Mouse (Mus musculus) midbrain, embryonic 16.5 days (tissue): ENCODE measurements around the gene Igsf8. TPM values are rescaled to one million over a fixed set of nuclear protein-coding genes. Genes with fewer than 3 reads are reported as not detected.
A peak's percentile ranks its signal among the peaks of the same experiment; 100 is the strongest.
"Not testable (repeated sequence)": the region's sequence is repeated elsewhere in the genome, so short reads cannot be mapped to it uniquely, and the experiment has no call there.

ENCODE experiments used
- ATAC-seq: fragments of 200-750 bp; cut with Nextera tagmentation; 2 replicates; pipeline ENCODE4 v1.8.0; 2017; ENCODE audit warnings: moderate TSS enrichment
- H3K27ac ChIP-seq: fragments of 300-500 bp; sonication (generic); 2 replicates; pipeline ENCODE4 v1.5.1; 2014; ENCODE audit warnings: mild to moderate bottlenecking, low read length, mixed read lengths
- H3K27me3 ChIP-seq: fragments of 300-500 bp; sonication (generic); 2 replicates; pipeline ENCODE4 v1.6.1; 2014; ENCODE audit warnings: low read depth, low read length, mixed read lengths; ENCODE audit not compliant: control insufficient read depth, insufficient read depth
- H3K36me3 ChIP-seq: fragments of 300-500 bp; sonication (generic); 2 replicates; pipeline ENCODE4 v1.6.1; 2014; ENCODE audit warnings: mild to moderate bottlenecking, low read length, moderate library complexity, mixed read lengths; ENCODE audit not compliant: control insufficient read depth, insufficient read depth
- H3K4me1 ChIP-seq: fragments of 300-500 bp; sonication (generic); 2 replicates; pipeline ENCODE4 v1.6.1; 2014; ENCODE audit warnings: mild to moderate bottlenecking, low read length, mixed read lengths; ENCODE audit not compliant: control insufficient read depth, insufficient read depth
- H3K4me2 ChIP-seq: fragments of 300-500 bp; sonication (generic); 2 replicates; pipeline ENCODE4 v1.6.1; 2014; ENCODE audit warnings: mild to moderate bottlenecking, low read length, mixed read lengths
- H3K4me3 ChIP-seq: fragments of 300-500 bp; sonication (generic); 2 replicates; pipeline ENCODE4 v1.5.1; 2014; ENCODE audit warnings: low read depth, mild to moderate bottlenecking, low read length, moderate library complexity, mixed read lengths
- H3K9ac ChIP-seq: fragments of 300-500 bp; sonication (generic); 2 replicates; pipeline ENCODE4 v1.6.1; 2014; ENCODE audit warnings: low read depth, low read length, mixed read lengths
- H3K9me3 ChIP-seq: fragments of 300-500 bp; sonication (generic); replicated peaks from 2 replicates; pipeline ENCODE4 v1.6.1; 2014; ENCODE audit warnings: mild to moderate bottlenecking, low read length, mixed read lengths; ENCODE audit not compliant: control insufficient read depth, poor library complexity, severe bottlenecking
- WGBS: fragments of 180-500 bp; shearing (Covaris S2); extraction: QIAGEN DNeasy Blood & Tissue Kit; methylation state at CpG from one replicate; pipeline ENCODE4 v1.1.7; 2014; 5-methylcytosine and 5-hydroxymethylcytosine counted together
- polyA plus RNA-seq: library from polyadenylated mRNA; unstranded; fragments of >200 nt; fragmentation: Nextera tagmentation; extraction: Ambion mirVana; gene quantifications from 2 replicates; pipeline ENCODE4 v1.2.1, GENCODE M21; 2015

Gene Igsf8
- polyA plus RNA-seq, 1 experiment from 2014 or later: 63.9 TPM

DNA sequence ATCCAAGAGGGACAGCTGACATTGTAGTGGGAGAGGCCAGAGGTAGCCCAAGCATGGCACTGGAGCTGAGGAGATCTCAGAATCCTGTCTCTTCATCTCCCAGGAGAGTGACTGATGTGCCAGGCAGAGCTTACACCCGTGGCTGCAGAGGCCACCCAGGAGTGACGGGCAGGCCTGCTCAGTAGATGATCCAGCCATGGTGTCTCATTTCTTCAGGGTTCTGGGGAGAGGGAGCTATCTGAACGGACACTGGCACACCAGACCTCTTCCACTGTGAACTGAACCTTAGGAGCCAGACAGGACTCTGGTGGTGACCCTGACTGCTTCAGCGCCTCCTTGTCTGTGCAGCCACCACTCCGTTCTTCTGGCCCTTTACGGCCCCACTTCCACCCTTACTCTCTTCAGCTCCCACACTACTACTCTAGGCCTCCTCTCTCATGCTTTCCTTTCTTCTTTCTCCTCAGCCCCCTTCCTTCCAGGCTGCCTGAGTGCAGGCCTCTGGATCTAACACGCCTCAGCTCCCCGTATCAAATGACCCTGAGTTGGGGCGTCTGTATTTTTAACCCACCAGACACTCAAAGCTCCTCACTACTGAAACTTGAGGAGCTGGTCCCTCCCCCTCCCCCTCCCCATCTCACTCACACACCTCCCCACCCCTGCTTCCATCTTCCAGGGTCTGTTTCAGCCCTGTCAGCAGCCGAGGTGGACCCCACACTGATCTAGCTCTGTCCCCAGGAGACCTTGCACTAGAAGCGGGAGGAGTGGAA is 40.0 kb upstream of the Igsf8 start:
- H3K9ac ChIP-seq: no peak overlapping the region
- H3K36me3 ChIP-seq: no peaks in the 10 kb centered on the region
- H3K9me3 ChIP-seq: no peaks in the 10 kb centered on the region
- no peaks in the 10 kb centered on the region for H3K27me3 ChIP-seq
- WGBS: 46% methylated on average over 11 of the region's 11 CpGs
- ATAC-seq: no peak
- H3K4me3 ChIP-seq: no peak overlapping the region
- H3K4me1 ChIP-seq: peaks cover 17% of the 10 kb centered on the region
- H3K27ac ChIP-seq: no peak overlapping the region
- H3K4me2 ChIP-seq: no peak overlapping the region

DNA sequence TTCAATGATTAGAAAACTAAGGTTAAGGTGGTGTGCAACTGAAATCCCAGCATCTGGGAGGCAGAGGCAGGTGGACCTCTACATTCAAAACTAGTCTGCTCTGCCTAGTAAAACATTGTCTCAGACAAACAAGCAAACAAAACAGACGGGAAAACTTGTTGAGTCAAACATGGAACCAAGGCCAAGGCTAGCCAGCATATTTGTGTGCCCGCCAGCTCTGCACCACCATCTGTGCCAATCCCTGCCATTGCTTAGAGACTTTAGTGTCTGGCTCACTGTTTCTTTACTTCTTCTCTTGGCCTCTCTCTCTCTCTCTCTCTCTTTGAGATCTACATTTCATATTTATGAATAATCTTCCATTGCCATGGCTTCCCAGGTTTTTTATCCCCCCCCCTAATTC is 33.2 kb upstream of the Igsf8 start:
- 83% methylated on average over 2 of the region's 2 CpGs for WGBS
- H3K36me3 ChIP-seq: no peaks in the 10 kb centered on the region
- H3K27ac ChIP-seq: no peak overlapping the region
- no peaks in the 10 kb centered on the region for H3K4me1 ChIP-seq
- H3K4me2 ChIP-seq: no peak overlapping the region
- no peaks in the 10 kb centered on the region for H3K27me3 ChIP-seq
- H3K9me3 ChIP-seq: no peaks in the 10 kb centered on the region
- H3K9ac ChIP-seq: no peak overlapping the region
- H3K4me3 ChIP-seq: no peak overlapping the region
- ATAC-seq: no peak

DNA sequence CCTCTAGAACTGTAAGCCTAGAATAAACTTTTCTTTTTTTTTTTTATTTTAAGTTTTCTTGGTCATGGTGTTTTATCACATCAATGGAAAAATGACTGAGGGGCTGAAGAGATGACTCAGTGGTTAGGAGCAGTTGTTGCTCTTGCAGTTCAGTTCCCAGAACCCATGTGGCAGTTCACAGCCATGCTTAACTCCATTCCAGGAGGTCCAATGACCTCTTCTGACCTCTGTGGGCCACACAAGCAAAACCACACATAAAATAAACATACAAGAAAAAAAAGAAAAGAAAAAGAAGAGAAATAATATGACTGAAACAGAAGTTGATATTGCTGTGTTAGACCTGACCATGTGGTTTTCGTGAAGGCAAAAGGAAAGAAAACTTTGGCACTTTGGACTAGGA is 32.2 kb upstream of the Igsf8 start:
- 91% methylated on average over 1 of the region's 1 CpGs for WGBS
- H3K27me3 ChIP-seq: no peaks in the 10 kb centered on the region

DNA sequence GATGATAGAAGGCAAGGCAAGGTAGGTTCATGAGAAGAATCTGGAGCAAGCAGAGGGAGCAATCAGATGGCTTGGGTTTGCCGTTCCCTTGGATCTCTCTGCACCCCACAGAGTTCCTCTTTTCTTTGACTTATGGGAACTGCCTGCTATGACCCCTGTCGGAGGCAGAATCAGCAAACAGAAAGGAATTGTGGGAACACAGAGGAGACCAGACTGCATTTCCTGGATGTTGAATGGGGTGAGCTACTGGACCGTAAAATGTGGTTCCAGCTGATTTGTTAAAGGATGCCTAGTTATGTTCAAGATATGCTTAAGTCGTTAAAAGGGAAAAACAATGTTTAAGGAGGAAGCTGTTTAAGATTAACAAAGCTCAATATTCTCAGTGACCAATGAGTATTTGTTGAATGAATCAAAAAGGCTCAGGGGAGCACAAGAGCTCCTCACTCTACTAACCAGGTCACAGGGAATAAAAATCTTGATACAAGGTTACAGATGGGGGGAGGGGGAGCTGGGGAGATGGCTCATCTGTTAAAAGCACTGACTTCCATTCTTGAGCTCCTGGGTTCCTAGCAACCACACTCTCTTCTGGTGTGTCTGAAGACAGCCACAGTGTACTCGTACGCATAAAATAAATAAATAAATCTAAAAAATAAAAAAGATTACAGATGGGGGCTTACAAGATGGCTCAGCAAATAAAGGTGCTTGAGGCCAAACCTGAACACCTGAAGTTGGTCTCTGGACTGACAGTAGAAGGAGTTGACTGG is 20.3 kb upstream of the Igsf8 start:
- WGBS: 26% methylated on average over 6 of the region's 6 CpGs
- Histone ChIP-seq H3K27ac (no peak overlapping the region), H3K4me1 (no peaks in the 10 kb centered on the region), H3K9me3 (no peaks in the 10 kb centered on the region), H3K4me3 (no peak overlapping the region), H3K36me3 (no peaks in the 10 kb centered on the region), H3K27me3 (no peaks in the 10 kb centered on the region), H3K4me2 (no peak overlapping the region), H3K9ac (no peak overlapping the region)
- ATAC-seq: no peak

More for the DNA sequence above, 32.2 kb upstream of the Igsf8 start:
- no peak overlapping the region for H3K27ac ChIP-seq
- no peaks in the 10 kb centered on the region for H3K9me3 ChIP-seq
- H3K4me2 ChIP-seq: no peak overlapping the region
- H3K36me3 ChIP-seq: no peaks in the 10 kb centered on the region
- no peak overlapping the region for H3K4me3 ChIP-seq
- H3K4me1 ChIP-seq: no peaks in the 10 kb centered on the region
- H3K9ac ChIP-seq: no peak overlapping the region
- no peak for ATAC-seq

DNA sequence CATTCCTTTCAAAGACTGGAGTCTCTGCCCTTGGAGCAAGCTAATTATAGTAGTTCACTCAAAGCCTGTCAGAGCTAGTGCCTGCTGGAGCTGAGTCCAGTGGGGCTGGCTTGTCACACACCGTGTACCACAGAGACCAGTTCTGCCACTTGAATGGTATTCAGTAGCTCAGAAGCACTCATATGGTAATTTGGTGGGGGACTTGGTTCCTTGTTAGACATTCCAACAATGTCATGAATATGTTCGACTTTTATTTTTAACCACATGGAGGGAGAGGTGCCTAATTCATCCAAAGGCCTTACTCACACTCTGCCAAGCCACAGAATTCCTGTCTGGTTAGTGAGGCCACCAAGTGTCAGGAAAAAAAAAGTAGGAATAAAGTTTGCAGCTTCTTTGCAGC is 19.0 kb upstream of the Igsf8 start:
- Histone ChIP-seq H3K36me3 (no peaks in the 10 kb centered on the region), H3K27me3 (no peaks in the 10 kb centered on the region), H3K4me3 (no peak overlapping the region), H3K4me1 (no peaks in the 10 kb centered on the region), H3K27ac (no peak overlapping the region), H3K4me2 (no peak overlapping the region), H3K9ac (no peak overlapping the region), H3K9me3 (no peaks in the 10 kb centered on the region)
- 17% methylated on average over 2 of the region's 2 CpGs for WGBS
- ATAC-seq: peak; percentile 84

DNA sequence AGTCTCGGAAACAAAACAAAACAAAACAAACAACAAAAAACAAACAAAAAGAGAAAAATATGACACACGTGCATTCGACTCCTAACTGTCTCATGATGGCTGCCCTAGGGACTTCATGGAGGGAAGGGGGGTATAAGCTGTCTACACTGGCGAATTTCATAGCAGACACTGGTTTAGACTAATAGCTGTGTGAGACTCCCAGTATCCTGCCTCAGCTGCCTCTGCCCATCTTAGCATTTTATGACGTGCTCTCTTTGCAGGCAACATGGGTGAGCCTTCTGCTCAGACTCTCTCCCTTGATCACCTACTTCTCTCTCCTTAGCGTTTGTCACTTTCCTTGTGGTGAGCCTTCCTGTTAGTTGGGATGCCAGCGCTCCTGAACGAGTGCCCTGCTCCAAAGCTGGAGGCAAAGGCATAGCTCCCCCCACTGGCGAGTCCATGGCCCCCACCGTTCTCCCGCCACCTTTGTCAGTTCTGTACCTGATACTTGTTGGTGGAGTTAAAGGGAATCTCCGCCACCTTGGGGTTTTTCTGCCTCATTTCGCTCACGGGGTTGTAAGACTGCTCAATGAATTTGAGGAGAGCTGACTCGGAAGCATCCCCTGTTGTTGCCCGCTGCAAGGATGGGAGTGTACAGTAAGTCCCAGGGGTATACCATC is 17.8 kb upstream of the Igsf8 start:
- Histone ChIP-seq H3K9ac (no peak overlapping the region), H3K36me3 (no peaks in the 10 kb centered on the region), H3K4me1 (no peaks in the 10 kb centered on the region), H3K9me3 (no peaks in the 10 kb centered on the region), H3K27me3 (no peaks in the 10 kb centered on the region), H3K4me2 (no peak overlapping the region), H3K4me3 (no peak overlapping the region), H3K27ac (no peak overlapping the region)
- no peak for ATAC-seq
- WGBS: 33% methylated on average over 16 of the region's 16 CpGs

DNA sequence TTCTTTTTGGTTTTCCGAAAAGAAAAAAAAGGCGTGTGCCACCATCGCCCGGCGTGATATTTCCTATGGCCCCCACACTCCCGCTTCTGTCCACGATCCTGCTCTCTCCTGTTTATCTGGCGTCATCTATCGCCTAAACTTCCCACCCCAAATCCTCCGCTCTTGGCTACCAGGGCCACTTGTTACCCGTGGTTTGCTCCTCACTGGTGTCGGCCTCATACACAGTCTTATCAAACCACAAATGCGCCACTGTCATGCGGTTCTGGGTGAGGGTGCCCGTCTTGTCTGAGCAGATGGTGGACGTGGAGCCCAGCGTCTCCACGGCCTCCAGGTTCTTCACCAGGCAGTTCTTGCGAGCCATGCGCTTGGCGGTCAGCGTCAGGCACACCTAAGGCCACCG is 16.8 kb upstream of the Igsf8 start:
- H3K4me3 ChIP-seq, H3K9ac ChIP-seq, H3K4me1 ChIP-seq, H3K27me3 ChIP-seq, H3K27ac ChIP-seq, H3K9me3 ChIP-seq, H3K36me3 ChIP-seq, H3K4me2 ChIP-seq, ATAC-seq: not testable (repeated sequence)
- WGBS: 53% methylated on average over 23 of the region's 23 CpGs

DNA sequence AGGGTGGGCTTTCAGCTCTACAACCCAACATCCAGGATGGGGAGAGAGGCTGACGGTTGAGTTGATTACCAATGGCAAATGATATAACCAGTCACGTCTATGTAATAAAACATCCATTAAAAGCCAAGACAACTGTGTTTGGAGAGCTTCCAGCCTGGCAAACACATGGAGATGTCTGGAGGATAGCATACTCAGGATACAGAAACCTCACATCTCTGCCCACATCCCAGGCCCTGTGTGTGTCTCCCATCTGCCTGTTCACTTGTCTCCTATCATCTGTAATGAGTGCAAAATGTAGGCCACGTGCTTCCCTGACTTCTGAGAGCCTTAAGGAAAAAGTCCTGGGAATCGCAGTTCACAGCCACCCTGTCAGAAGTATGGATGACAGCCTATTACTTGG is 14.2 kb upstream of the Igsf8 start:
- Histone ChIP-seq H3K4me1 (no peaks in the 10 kb centered on the region), H3K4me2 (no peak overlapping the region), H3K9ac (no peak overlapping the region), H3K27me3 (no peaks in the 10 kb centered on the region), H3K4me3 (no peak overlapping the region), H3K9me3 (no peaks in the 10 kb centered on the region), H3K27ac (no peak overlapping the region), H3K36me3 (no peaks in the 10 kb centered on the region)
- WGBS: 66% methylated on average over 4 of the region's 4 CpGs
- ATAC-seq: 0 out of 2 replicates have a peak, but pooled peaks have one; percentile 11

DNA sequence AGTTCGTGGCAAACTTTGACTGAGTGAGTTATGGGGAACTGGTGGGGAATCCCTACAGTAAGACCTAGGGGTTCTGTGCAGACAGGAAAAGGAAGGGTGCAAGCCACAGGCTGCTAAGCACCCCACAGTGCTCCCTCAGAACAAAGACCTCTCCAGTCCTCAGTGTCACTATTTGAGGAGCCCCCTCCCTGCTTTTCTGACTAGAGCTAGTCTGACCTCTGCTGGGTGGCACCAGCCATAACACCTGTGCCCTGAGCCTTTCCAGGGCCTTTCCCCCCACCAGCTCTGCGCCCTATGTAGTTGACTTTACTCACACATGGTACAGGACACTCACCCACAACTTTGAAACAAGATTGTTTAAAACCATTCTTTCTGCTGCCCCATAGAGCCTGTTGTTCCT is 13.8 kb upstream of the Igsf8 start:
- peak; percentile 68; the same call in 1 of the 2 replicates for ATAC-seq
- 41% methylated on average over 2 of the region's 2 CpGs for WGBS
- Histone ChIP-seq H3K9ac (no peak overlapping the region), H3K4me1 (no peaks in the 10 kb centered on the region), H3K9me3 (no peaks in the 10 kb centered on the region), H3K4me3 (no peak overlapping the region), H3K4me2 (no peak overlapping the region), H3K36me3 (no peaks in the 10 kb centered on the region), H3K27me3 (no peaks in the 10 kb centered on the region), H3K27ac (no peak overlapping the region)
